Mouse (Mus musculus): ENCODE results near the gene Jun.

Gene Jun

DNA sequence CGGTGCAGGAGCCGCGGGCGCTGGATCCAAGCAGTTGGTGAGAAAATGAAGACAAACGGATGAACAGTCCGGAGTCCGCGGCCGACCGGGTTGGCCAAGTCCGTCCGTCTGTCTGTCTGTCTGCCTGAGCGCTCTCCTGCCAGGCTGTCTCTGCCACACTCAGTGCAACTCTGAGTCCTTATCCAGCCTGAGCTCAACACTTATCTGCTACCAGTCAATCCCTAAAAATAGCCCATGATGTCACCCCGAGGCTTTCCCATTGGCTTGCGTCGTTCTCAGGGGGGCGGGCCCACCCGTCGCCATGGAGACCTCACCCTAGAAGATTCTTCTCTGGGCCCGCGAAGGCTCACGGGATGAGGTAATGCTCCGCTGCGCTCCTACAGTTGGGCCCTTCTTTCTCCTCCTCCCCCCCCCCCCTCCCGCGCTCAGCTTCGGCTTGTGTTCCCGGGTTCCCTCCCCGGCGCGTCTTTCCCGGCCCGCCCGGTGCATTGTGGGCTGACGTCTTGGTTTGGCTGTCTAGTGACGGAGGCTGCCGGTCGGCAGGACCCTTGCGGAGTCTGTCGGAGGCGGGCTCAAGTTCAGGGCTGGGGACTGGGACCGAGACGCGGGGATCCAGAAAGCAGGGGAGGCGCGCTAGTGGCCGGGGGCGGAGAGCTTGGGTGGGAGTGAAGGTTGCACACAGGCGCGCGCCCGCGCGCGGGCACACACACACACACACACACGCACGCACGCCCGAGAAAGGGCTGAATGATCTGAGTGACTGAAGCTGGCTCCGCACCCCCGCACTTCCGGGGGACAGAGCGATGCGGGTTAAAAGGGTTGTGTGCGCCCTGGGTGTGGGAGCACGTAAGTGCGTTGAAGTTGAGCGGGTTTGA lies at the start of gene Jun:
Gene Jun (minus strand): TSS at position 198 of the 875 bp plus-strand sequence.
- peak; percentile 100 for DNase-seq (ENCODE audit: low read depth, low spot score)

DNA sequence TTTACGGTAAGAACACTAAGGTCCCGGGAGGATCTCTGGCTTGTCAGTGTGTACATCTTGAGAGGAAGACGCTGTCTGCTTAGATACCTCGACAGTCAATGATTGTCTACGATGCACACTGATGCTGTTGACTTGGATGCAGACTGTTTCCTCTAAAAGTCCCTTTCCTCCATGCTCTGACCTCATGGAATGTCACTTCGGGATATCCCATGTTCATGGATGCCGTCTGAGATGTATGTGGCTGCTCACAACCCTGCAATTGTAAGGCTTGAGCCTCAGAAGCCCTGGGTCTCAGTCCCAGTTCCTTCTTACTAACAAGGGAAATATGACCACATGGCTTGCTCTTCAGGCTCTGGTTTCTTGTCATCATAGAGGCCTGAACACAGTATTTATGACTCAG lies 49.7 kb upstream of the Jun start:
- no peak for DNase-seq (ENCODE audit: low read depth, low spot score)

DNA sequence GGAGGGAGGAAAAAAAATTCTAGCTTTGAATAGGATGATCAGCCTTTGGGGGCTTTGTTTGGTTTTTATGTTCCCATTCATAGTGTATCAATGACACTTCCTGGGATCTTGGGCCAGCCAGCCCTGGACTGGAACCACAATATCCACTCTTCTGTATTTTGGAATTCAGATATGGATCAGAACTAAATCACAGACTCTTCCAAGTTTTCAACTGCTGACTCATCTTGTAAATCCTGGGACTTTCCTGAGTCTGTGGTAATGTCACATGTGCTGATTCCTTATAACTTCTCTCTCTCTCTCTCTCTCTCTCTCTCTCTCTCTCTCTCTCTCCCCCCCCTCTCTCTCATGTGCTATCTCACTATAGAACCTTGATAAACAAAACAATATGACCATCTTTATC lies 48.7 kb upstream of the Jun start:
- no peak for DNase-seq (ENCODE audit: low read depth, low spot score)

DNA sequence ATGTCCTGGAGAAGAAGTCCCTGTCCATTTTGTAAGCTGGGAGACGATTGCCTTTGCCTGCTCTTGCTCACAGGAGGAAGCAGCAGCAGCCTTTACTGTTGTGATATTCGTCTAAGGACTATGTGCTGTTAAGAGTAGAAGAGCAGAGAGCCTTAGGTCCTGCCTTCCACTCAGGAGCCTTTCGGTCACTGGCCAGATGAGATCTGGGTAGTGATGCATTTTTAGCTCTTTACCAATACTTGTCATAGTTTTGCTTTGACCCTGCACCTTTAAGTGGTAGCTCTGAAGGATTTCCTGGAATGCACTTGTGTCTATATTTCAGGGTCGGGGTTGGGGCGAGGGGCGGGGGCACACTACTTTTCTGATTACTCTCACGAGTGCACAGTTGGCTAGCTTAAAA lies 47.4 kb upstream of the Jun start:
- DNase-seq (ENCODE audit: low read depth, low spot score) = no peak

DNA sequence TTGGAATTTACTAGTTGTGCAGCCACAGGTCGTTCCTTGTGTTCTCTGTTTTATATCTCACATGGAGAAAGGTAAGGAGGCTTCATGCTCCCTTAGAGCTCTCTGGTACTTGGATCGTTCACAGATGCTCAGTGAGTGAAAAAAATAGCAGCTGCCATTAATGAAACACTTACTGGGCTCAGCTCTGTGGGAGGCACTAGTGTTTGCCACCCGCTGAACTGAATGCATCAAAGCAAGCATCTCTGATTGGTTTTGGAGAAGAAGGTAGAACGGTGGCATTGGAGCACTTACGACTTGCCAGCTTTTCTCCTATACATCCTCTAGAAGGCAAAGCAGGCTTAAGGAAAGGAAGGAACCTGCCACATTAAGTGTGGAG lies 46.7 kb upstream of the Jun start:
- no peak for DNase-seq (ENCODE audit: low read depth, low spot score)

DNA sequence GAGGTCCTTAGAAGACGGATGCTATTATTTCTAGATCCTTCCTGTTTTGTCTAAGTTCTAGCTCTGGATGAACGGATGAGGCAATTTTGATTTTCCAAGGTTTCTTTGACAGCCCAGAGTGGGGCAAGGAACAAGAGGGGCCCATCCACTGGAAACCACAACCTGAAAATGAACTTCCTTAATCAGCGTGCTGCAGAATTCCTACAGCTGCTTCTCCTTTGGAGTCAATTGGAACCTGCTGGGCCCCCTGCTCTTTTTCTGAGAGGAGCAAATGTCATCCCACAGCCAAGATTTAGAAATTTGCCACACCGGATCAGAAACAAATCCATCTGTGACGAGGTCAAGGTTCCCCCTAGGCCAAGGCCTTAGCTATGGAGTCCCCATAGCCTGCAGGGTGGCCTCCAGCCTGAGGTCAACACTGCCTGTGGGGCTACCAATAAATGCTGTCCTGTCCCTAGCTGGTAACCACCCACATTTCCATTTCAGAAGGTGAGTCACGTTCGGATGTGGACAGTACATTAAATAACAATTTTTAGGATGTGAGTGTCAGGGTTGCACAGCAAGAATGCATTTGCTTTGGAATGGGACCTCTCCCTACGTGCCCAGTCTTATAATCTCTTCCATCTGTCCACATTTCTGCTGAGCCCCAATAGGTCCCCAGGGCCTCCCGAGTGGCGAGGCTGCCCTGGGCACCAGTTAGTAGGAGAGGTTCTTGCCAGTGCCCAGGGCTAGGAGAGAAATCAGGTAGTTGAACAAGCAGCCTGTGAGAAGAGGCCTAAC lies 46.1 kb upstream of the Jun start:
- DNase-seq (ENCODE audit: low read depth, low spot score) = no peak

DNA sequence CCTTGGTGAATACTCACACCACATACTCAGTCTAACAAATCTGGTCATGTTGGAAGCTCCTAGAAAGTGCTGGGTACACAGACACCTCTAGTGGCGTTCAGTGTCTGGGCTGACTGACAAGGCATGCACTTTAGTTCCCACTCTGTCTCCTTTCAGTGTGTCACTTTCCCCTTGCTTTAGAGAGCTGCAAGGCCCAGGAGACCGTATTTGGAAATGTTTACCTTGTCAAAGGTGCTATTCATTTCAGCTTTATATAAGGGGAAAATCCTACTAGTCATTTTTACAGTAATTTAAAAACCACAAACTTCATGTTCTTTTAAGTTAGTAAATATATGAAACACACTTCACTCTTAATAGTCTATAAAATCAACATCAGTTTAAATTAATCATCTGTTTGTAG lies 44.7 kb upstream of the Jun start:
- no peak for DNase-seq (ENCODE audit: low read depth, low spot score)

DNA sequence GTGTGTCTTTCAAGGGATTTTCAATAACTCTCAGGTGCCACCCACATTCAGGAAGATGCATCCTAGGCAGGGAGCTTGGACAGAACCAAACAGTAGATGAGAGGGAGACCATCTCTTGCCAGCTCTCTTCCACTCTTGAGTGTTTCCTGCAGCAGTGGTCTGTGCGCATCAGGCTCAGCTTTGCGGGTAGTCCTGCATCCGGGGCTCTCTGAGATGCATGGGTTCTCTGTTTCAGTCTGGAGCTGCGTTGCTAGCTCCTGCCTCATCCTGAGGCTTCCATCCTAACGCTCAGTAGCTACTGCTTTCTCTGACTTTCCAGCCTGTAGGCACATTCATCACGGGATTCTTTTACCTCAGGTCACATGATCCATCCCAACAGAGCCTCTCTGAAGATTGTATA lies 43.9 kb upstream of the Jun start:
- DNase-seq (ENCODE audit: low read depth, low spot score) = no peak

DNA sequence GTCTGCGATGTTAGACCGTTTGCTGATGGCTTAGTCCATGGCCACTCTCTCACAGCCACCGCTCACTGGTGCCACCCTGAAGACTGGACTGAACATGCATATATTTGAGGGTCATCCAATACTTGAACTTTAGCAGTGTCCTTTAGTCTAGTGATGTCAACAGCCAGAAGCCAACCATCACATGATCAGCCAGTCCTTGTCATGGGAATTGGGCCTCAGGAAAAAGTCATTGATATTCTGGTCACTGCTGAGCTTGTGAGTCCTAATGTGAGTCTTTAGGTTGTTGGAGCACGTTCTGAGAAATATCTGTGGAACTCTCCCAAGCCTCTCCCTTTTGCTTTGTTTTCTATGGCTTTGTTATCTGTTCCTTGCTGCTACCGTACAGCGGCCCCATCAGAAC lies 43.3 kb upstream of the Jun start:
- DNase-seq (ENCODE audit: low read depth, low spot score) = no peak

DNA sequence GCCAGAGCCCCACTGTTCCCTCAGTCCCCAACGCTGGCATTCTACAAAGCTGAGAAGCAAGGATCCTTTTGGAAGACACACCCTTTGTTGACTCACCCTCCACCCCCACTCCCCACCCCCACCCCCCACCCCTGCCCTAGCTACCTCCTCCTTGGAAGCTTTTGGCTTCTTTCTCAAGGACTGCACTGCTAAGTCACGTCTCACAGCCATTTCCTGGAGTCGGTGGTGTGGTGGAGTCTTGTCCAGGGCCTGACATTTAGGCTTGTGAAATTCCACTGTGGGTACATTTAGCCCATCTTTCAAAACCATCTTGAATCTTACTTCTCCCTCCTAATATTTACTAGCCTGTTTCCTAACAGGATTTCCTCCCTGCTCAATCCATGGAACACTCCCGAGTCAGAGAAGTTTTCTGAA lies 42.7 kb upstream of the Jun start:
- no peak for DNase-seq (ENCODE audit: low read depth, low spot score)

DNA sequence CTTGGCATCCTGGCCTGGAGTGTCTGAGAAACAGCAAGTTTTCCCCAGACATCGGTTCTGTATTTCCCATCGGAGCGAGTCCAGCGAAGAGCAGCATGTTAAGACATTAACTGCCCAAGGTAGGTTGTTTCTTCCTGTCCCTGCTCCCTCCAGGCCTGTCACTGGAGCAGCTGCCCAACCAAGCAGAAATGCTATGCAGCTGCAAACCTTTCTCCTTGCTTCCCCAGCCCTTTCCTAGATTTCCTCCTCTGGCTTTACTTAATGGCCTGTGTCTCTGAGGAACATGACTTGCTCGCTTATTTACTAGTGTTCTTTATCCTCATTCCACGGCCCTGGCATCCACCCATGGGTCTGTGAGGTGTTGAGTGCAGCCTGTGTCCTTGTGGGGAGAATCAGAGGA lies 41.6 kb upstream of the Jun start:
- no peak for DNase-seq (ENCODE audit: low read depth, low spot score)

DNA sequence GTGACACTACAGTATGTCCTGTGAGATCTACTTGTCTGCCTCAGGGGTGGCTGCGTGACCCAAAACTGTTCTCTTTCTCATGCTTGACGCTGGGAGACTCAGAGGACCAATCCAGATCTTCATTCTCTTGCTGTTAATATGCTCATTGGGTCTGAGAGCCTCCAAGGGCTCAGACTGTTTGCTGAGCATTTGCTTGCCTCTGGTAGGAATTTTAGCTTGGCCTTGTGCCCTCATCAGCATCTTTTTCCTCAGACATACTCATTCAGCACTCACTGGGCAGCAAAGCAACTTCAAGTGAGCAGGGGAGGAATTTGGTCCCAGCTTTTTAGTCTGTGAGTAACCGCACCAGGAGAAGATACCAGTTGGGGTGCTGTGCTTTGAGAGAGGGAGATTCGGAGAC lies 40.5 kb upstream of the Jun start:
- DNase-seq (ENCODE audit: low read depth, low spot score) = no peak

DNA sequence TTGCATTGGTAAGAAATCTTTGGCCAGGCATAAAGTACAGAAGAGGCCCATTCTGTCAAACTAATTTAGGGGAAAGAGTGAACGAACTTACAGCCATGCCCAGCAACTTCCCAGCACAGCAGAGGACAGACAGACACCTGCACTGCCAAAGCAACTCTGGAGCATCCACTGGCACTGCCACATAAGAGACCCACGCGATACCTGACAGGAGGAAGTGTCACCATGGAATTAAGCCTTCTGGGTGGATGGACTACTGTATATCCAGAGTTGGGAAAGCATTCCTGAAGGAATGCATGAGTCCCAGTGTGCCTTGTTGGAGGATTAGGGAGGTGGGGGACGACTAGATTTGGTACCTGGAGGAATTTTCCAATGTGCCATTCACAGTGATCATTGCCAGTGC lies 39.5 kb upstream of the Jun start:
- DNase-seq (ENCODE audit: low read depth, low spot score) = no peak

DNA sequence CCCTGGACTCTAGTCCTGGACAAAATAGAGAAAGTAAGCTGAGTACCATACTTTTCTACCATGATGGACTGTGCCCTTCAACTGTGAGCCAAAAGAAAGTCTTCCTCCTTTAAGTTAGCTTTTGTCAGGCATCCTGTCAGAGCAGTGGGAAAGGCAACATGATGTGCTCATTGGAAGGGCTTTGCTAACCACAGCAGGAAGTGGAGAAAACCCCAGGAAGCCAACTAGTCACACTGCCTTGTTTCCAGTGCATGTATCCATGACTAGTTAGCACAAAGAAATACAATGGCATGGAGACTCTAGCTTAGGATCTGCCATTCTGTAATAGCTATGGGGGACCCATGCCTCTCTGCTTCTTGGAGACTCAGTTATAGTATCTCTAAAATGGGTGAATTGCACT lies 37.9 kb upstream of the Jun start:
- DNase-seq (ENCODE audit: low read depth, low spot score) = no peak

DNA sequence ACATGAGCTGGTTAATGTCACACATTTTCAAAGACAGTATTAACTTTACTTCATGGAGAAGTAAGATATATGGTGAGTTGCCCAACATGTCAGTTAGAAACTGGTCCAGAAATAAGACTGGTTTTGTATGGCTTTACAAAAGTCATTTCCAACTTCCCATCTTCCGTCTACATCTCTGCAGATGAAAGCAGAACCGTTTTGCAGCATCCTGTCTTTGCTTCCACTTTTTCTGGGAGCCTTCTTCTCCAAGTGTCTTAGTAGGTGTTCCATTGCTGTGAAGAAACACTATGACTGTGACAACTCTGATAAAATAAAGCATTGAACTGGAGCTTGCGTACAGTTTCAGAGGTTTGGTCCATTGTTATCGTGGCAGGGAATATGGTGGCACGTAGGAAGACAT lies 37.0 kb upstream of the Jun start:
- no peak for DNase-seq (ENCODE audit: low read depth, low spot score)

DNA sequence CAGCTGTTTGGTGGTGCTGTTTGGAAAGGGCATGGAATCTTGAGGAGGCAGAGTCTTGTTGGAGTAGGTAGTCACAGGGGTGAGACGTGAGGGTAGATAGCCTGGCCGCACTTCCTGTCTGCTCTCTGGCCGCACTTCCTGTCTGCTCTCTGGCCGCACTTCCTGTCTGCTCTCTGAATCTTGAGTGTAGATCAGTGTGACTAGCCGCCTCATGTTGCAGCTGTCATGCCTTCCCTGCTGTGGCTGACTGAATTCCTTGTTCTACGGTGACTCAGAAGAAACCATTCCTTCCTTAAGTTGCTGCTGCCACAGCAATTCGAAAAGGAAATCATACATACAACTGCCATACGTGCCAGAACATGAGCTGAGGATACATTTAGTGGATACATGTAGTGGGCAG lies 31.9 kb upstream of the Jun start:
- DNase-seq (ENCODE audit: low read depth, low spot score) = no peak

DNA sequence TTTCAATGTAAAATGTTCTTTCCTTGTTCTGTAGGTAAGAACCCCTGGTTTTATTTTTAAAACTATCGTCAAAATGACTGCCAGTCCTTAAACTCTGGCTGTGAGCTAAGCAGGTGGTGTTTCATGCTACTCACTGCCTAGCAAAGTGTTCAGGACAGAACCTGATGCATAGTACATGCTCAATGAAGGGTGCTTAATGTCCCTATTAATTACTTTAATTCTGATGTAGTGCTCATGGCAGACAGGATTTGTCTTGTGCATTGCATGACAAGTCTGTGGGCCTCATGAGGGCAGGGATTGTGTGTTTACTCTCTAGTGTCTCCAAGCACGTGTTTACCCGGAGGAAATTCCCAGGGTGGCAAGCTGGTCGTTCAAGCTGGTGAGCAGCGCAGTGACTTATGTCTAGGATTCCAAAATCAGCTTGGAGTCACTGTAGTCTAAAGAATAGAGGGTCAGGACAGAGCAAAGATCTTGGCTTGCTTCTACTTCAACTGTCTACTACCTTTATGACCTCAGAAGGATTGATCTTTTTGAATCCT lies 31.2 kb upstream of the Jun start:
- DNase-seq (ENCODE audit: low read depth, low spot score) = no peak

DNA sequence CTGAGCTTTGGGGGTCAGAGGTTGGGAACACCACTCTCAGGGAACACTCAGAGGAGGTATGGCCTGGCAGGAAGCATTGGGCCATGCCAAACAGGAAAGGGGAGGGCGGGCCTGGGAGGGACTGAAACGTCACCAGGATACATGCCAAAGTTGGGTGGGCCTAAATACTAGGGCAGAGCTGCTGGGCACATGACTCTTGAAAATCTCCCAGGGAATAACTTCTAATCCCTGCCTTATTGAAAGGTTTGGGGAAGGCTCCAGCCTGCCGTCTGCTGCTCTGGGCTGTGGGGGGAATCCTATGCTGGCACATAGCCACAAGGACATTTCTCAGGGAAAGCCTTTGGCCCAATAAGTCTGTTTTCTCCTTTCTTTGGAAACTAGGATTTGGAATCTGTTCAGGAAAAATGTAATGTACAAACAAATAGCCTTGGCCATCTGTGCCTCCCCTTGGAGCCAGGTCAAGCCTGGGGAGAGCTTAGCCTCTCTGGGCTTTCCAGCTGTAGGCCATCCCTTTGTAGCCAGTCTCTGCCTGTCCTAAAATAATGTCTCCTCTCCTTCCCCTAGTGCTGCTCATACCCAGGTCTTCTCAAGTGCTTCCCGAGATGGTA lies 30.6 kb upstream of the Jun start:
- peak; percentile 77 for DNase-seq (ENCODE audit: low read depth, low spot score)

DNA sequence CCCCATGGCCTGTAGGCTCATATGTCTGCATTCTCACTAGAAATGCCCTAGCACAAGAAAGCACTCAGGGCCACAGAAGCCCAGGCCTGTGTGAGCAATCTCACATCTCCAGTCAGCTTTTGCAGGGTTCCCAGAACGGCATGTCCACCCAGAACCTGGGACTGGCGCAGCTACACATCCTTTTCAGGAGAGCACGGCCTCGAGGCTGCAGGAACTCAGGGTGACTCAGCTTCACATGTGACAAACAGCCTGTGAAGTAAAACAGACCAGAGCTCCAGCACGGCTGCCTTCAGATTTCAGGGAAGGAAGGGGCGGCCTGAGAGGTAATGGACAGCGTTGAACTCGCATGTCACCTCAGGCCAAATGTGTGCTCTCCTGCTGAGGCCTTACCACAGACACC lies 29.6 kb upstream of the Jun start:
- DNase-seq (ENCODE audit: low read depth, low spot score) = no peak

DNA sequence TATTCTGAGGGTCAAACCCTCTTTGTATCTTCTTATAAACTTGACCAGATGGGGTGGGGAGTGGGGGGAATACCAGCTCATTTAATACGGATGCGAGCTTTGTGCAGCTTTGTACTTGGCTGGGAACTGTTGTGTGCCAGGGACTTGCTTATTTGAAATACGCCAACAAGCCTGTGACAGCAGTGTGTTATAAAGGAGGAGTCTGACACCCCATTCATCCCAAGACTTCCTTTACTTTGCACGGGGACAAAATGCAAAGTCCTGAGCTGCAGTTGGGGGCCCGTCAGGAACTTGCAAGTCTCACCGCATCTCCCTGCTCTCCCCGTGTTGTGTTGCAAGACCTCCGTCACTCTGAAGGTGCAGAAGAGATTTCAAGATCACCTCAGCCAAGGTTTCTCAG lies 26.6 kb upstream of the Jun start:
- no peak for DNase-seq (ENCODE audit: low read depth, low spot score)

DNA sequence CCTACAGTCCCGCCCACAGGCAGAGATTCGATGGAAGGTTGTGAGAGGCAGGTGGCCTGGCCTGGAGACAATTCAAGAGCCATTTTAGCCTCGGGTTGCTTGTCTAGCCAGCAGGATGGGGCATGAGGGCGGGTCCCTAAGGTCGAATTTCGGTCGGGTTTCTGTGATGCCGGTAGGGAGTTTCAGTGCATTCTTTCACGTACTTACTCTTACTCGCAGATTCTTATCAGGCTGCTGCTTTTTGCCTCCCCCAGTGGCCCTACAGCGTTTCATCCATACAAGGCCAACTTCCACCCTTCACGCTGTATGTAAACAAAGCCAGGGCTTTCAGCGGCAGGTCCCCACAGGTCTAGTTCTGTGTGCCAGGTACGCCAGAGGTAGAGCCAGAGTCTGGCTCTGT lies 24.3 kb upstream of the Jun start:
- no peak for DNase-seq (ENCODE audit: low read depth, low spot score)

DNA sequence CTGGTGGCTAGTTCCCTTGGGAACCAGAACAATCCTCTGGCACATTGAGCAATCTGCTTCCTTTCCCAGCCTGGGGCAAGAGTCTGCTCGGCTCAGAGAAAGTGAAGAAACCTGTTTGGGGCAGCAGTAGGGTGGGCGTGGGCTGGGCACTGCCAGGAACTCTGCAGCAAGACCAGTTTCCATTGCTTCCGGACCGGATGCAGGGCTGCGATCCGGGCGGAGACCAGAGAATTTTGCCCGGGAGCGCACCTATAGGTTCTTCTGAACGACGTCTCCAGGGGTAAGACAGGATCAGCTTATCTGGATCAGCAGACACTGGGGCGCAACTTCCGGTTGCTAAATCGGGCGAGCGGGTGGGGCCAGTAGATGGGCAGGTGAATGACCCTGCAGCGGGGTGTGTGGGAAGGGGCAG lies 23.6 kb upstream of the Jun start:
- no peak for DNase-seq (ENCODE audit: low read depth, low spot score)

DNA sequence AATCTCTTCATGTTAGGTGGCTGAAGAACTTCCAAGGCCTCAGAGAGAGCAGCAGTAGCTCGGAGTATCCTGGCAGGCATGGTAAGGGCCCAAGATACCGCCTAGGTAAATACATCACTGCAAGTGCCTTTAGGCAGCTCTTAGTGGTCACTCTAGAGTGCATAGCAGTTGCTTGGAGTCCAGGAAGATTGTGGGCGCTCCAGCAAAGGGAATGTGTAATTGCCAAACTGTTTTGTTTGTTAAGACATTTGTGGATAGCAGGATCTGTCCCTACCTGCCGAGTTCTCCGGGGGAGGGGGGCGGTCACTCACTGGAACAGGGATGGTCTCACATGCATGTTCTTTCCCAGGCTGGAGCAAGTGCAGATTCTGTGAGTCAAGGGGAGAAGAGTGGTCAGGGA lies 22.3 kb upstream of the Jun start:
- no peak for DNase-seq (ENCODE audit: low read depth, low spot score)
